Mouse (Mus musculus): ENCODE measurements at regions not wholly inside any gene's neighbourhood (a gene's known extent, or its start where the extent isn't known, plus 50 kb on each side); places are given as distances from the start of the nearest gene placed in this dataset.

DNA sequence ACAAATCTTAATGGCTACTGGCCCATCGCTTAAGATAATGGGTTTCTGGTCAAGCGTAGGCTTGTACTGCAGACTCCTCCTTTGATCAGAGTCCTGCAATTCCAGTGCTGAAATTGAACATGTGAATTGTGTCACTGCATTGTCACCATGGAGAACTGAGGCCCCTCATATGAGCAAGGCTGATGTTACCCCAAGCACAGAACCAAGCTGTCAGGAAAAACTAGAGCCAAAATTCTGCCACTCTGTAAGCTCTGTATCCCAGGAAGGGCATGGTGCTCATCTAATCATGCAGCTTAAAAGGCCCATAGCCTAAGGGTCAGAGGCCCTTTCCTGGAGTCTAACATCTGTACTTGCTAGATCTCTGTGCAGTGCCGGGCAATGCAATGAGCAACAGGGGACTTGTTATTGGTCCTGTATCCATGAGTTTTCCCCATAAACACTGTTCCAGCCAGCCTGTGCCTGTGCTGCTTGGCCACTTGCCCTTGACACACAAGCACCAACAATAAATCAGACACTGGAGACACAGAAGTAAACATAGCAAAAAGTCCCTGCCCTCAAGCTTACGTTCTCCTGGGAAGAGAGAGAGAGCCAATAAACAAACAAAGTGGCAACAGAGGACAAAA, 760.2 kb downstream of the 1700064H15Rik start:
- Histone ChIP-seq H3K4me2 (replicated peaks; ENCODE audit: low read depth, low read length, severe bottlenecking) (no peak overlapping the region), H3K4me3 (replicated peaks; ENCODE audit: low read length) (no peak overlapping the region), H3K27ac (replicated peaks; ENCODE audit: low read depth, low read length) (no peak overlapping the region), H3K27me3 (ENCODE audit: control insufficient read depth, insufficient read depth, low read length) (no peaks in the 10 kb centered on the region), H3K36me3 (ENCODE audit: control insufficient read depth, insufficient read depth, low read length) (no peaks in the 10 kb centered on the region), H3K4me1 (ENCODE audit: control insufficient read depth, insufficient read depth, low read length) (no peaks in the 10 kb centered on the region), H3K9me3 (ENCODE audit: control insufficient read depth, low read length) (no peaks in the 10 kb centered on the region), H3K9ac (ENCODE audit: low read depth, low read length, severe bottlenecking) (no peak overlapping the region)
- ATAC-seq (ENCODE audit: low FRiP score, low read depth) (peak; percentile 34; the same call in 1 of the 2 replicates), DNase-seq (ENCODE audit: low spot score) (peak; percentile 13)
- 41% methylated on average over 4 of the region's 4 CpGs for WGBS
- no peak for TF ChIP-seq POLR2A (IDR thresholded peaks at IDR 0.05; ENCODE audit: borderline replicate concordance, extremely low read depth, insufficient read depth, insufficient read length)

DNA sequence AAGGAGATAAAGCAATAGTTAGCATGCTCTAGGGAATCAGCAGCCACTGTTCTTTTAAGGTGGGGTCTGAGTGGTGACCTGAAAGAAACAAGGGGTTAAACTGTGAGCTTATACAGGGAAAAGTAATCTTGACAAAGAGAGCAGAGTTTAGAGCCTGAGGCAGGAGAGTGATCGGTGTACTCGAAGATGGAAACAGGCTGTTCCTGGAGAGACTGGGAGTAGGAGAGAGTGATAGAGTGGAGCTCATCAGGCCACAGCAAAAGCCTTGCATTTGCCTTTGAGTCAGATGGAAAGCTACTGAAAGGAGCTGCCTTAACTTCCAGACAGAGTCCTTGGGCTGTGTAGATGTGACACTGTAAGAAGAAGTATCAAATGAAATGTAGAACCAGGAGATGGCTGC, 759.7 kb downstream of the 1700064H15Rik start:
- no peak overlapping the region for H3K9ac ChIP-seq (ENCODE audit: low read depth, low read length, severe bottlenecking)
- no peaks in the 10 kb centered on the region for H3K36me3 ChIP-seq (ENCODE audit: control insufficient read depth, insufficient read depth, low read length)
- TF ChIP-seq POLR2A (IDR thresholded peaks at IDR 0.05; ENCODE audit: borderline replicate concordance, extremely low read depth, insufficient read depth, insufficient read length): no peak
- no peaks in the 10 kb centered on the region for H3K4me1 ChIP-seq (ENCODE audit: control insufficient read depth, insufficient read depth, low read length)
- H3K27ac ChIP-seq (replicated peaks; ENCODE audit: low read depth, low read length): no peak overlapping the region
- no peaks in the 10 kb centered on the region for H3K9me3 ChIP-seq (ENCODE audit: control insufficient read depth, low read length)
- H3K4me2 ChIP-seq (replicated peaks; ENCODE audit: low read depth, low read length, severe bottlenecking): no peak overlapping the region
- no peak for DNase-seq (ENCODE audit: low spot score)
- H3K27me3 ChIP-seq (ENCODE audit: control insufficient read depth, insufficient read depth, low read length): no peaks in the 10 kb centered on the region
- no peak overlapping the region for H3K4me3 ChIP-seq (replicated peaks; ENCODE audit: low read length)
- 19% methylated on average over 2 of the region's 2 CpGs for WGBS
- ATAC-seq (ENCODE audit: low FRiP score, low read depth): no peak

DNA sequence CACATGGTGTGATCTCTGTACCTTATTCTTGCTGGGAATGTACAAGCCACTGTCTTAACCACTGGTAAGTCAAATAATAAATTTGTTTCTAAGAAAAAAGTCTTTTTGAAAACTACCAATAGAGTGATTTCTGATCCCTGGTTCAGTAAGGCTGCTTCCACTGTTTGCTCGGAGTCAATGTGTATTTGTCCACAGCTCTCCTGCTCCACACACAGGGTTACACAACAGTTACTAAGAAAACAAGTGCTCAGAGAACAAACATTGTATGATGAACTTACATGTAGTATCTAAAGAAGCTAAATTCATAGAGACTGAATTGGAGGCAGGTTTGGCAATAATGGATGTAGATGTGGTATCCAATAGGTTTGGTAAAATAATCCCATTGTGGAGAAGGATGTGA, 751.4 kb downstream of the 1700064H15Rik start:
- no peak overlapping the region for H3K4me3 ChIP-seq (replicated peaks; ENCODE audit: low read length)

DNA sequence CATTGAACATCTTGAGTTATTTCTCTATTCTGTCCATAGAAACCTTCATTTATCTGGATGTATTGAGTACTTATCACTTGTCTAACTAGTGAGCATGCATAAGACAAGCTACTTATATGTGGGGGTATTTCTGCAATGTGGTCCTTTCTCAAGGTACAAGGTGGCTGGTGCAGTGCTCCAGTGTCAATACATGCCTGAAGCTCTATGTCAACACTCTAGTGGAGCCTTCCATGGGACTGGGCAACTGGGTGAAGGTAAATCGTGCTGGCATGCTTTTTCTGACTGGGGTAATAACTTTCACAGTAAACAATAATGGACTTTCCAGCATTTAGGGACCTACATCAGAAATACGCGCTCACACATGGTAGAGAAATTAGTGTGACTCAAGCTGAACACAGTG, 750.9 kb downstream of the 1700064H15Rik start:
- no peaks in the 10 kb centered on the region for H3K36me3 ChIP-seq (ENCODE audit: control insufficient read depth, insufficient read depth, low read length)
- H3K9me3 ChIP-seq (ENCODE audit: control insufficient read depth, low read length): no peaks in the 10 kb centered on the region
- no peaks in the 10 kb centered on the region for H3K4me1 ChIP-seq (ENCODE audit: control insufficient read depth, insufficient read depth, low read length)
- no peak for TF ChIP-seq POLR2A (IDR thresholded peaks at IDR 0.05; ENCODE audit: borderline replicate concordance, extremely low read depth, insufficient read depth, insufficient read length)
- H3K9ac ChIP-seq (ENCODE audit: low read depth, low read length, severe bottlenecking): no peak overlapping the region
- ATAC-seq (ENCODE audit: low FRiP score, low read depth) (no peak), DNase-seq (ENCODE audit: low spot score) (no peak)
- no peak overlapping the region for H3K4me2 ChIP-seq (replicated peaks; ENCODE audit: low read depth, low read length, severe bottlenecking)
- no peak overlapping the region for H3K4me3 ChIP-seq (replicated peaks; ENCODE audit: low read length)
- H3K27me3 ChIP-seq (ENCODE audit: control insufficient read depth, insufficient read depth, low read length): no peaks in the 10 kb centered on the region
- 69% methylated on average over 3 of the region's 3 CpGs for WGBS
- no peak overlapping the region for H3K27ac ChIP-seq (replicated peaks; ENCODE audit: low read depth, low read length)

More for the DNA sequence above, 751.4 kb downstream of the 1700064H15Rik start:
- ATAC-seq (ENCODE audit: low FRiP score, low read depth): no peak
- Histone ChIP-seq H3K9me3 (ENCODE audit: control insufficient read depth, low read length) (no peaks in the 10 kb centered on the region), H3K4me1 (ENCODE audit: control insufficient read depth, insufficient read depth, low read length) (no peaks in the 10 kb centered on the region), H3K36me3 (ENCODE audit: control insufficient read depth, insufficient read depth, low read length) (no peaks in the 10 kb centered on the region), H3K9ac (ENCODE audit: low read depth, low read length, severe bottlenecking) (no peak overlapping the region), H3K27ac (replicated peaks; ENCODE audit: low read depth, low read length) (no peak overlapping the region), H3K4me2 (replicated peaks; ENCODE audit: low read depth, low read length, severe bottlenecking) (no peak overlapping the region), H3K27me3 (ENCODE audit: control insufficient read depth, insufficient read depth, low read length) (no peaks in the 10 kb centered on the region)
- no peak for DNase-seq (ENCODE audit: low spot score)
- TF ChIP-seq POLR2A (IDR thresholded peaks at IDR 0.05; ENCODE audit: borderline replicate concordance, extremely low read depth, insufficient read depth, insufficient read length): no peak
- 88% methylated on average over 1 of the region's 1 CpGs for WGBS

DNA sequence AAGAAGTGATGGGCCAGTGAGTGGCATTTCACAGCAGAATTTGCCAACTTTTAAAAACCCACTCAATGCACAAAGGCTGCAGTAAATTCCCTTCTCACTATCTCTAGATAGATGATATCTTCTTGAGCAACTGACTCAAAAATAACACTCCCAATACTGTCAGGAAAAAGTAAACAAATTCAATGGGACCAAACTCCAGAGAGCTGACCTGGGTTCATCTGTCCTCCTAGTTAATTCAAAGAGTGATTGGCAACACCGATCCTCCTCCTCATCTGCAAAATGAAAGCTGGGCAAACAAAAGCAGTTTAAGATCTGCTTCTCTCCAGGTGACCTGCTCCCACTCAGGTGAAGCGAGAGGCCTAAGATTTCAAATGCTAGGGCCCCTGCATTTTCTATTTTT, 747.3 kb downstream of the 1700064H15Rik start:
- H3K4me3 ChIP-seq (replicated peaks; ENCODE audit: low read length): no peak overlapping the region
- ATAC-seq (ENCODE audit: low FRiP score, low read depth) (no peak), DNase-seq (ENCODE audit: low spot score) (no peak)
- WGBS: 69% methylated on average over 2 of the region's 2 CpGs
- no peaks in the 10 kb centered on the region for H3K9me3 ChIP-seq (ENCODE audit: control insufficient read depth, low read length)
- no peak overlapping the region for H3K4me2 ChIP-seq (replicated peaks; ENCODE audit: low read depth, low read length, severe bottlenecking)
- H3K27me3 ChIP-seq (ENCODE audit: control insufficient read depth, insufficient read depth, low read length): no peaks in the 10 kb centered on the region
- no peak for TF ChIP-seq POLR2A (IDR thresholded peaks at IDR 0.05; ENCODE audit: borderline replicate concordance, extremely low read depth, insufficient read depth, insufficient read length)
- no peaks in the 10 kb centered on the region for H3K36me3 ChIP-seq (ENCODE audit: control insufficient read depth, insufficient read depth, low read length)
- H3K4me1 ChIP-seq (ENCODE audit: control insufficient read depth, insufficient read depth, low read length): no peaks in the 10 kb centered on the region
- no peak overlapping the region for H3K27ac ChIP-seq (replicated peaks; ENCODE audit: low read depth, low read length)
- H3K9ac ChIP-seq (ENCODE audit: low read depth, low read length, severe bottlenecking): no peak overlapping the region

Data from limb, embryonic 14.5 days (tissue).